Mouse (Mus musculus) liver, embryonic 11.5 days (tissue): ENCODE results near the gene Tuft1. TPM values are rescaled to one million over a fixed set of nuclear protein-coding genes. Genes with fewer than 3 reads are reported as not detected.
"Not testable (repeated sequence)": the region's sequence is repeated elsewhere in the genome, so short reads cannot be mapped to it uniquely, and the experiment has no call there.

Experiments
- ATAC-seq: fragments of 200-750 bp; cut with Nextera tagmentation; replicated peaks from 2 replicates; pipeline ENCODE4 v1.8.0; 2017; ENCODE audit warnings: moderate number of reproducible peaks, mild to moderate bottlenecking, moderate TSS enrichment, moderate library complexity; ENCODE audit not compliant: low FRiP score
- DNase-seq: peaks from one replicate; pipeline ENCODE4 v3.0.0-alpha.2; 2017; ENCODE audit warnings: low spot score
- H3K27ac ChIP-seq: fragments of 300-500 bp; sonication (generic); 2 replicates; pipeline ENCODE4 v1.5.1; 2014; ENCODE audit warnings: mild to moderate bottlenecking, low read depth, low read length, control low read depth
- H3K27me3 ChIP-seq: fragments of 300-500 bp; sonication (generic); replicated peaks from 2 replicates; pipeline ENCODE4 v1.6.1; 2014; ENCODE audit warnings: low read length, mixed read lengths; ENCODE audit not compliant: control insufficient read depth, insufficient read depth
- H3K36me3 ChIP-seq: fragments of 300-500 bp; sonication (generic); 2 replicates; pipeline ENCODE4 v1.6.1; 2014; ENCODE audit warnings: mild to moderate bottlenecking, low read length, moderate library complexity, mixed read lengths; ENCODE audit not compliant: control insufficient read depth, insufficient read depth
- H3K4me1 ChIP-seq: fragments of 300-500 bp; sonication (generic); replicated peaks from 2 replicates; pipeline ENCODE4 v1.6.1; 2014; ENCODE audit warnings: low read length, mixed read lengths; ENCODE audit not compliant: control insufficient read depth, insufficient read depth
- H3K4me2 ChIP-seq: fragments of 300-500 bp; sonication (generic); 2 replicates; pipeline ENCODE4 v1.6.1; 2014; ENCODE audit warnings: mild to moderate bottlenecking, control low read depth, moderate library complexity
- H3K4me3 ChIP-seq: fragments of 300-500 bp; sonication (generic); 2 replicates; pipeline ENCODE4 v1.5.1; 2014; ENCODE audit warnings: low read depth, low read length, control low read depth
- H3K9ac ChIP-seq: fragments of 300-500 bp; sonication (generic); 2 replicates; pipeline ENCODE4 v1.6.1; 2014; ENCODE audit warnings: low read depth, low read length, control low read depth
- H3K9me3 ChIP-seq: fragments of 300-500 bp; sonication (generic); 2 replicates; pipeline ENCODE4 v1.6.1; 2016; ENCODE audit warnings: low read length, inconsistent platforms, mixed read lengths; ENCODE audit not compliant: control insufficient read depth
- WGBS: fragments of 180-500 bp; shearing (Covaris S2); extraction: QIAGEN DNeasy Blood & Tissue Kit; methylation state at CpG from one replicate; pipeline ENCODE4 v1.1.7; 2014; 5-methylcytosine and 5-hydroxymethylcytosine counted together
- polyA plus RNA-seq: library from polyadenylated mRNA; unstranded; fragments of >200 nt; fragmentation: Nextera tagmentation; extraction: Ambion mirVana; gene quantifications from 2 replicates; pipeline ENCODE4 v1.2.1, GENCODE M21; 2014

Gene Tuft1
- polyA plus RNA-seq, 1 experiment from 2014 or later: 8.8 TPM

GRCm38 (mm10) chr3:94679351-94679841 lies 20.7 kb upstream of the Tuft1 start:
- DNase-seq (no peak), ATAC-seq (peak; percentile 30; the same call in 1 of the 2 replicates)
- no peaks in the 10 kb centered on the region for H3K9me3 ChIP-seq
- H3K27me3 ChIP-seq: no peaks in the 10 kb centered on the region
- H3K36me3 ChIP-seq: no peaks in the 10 kb centered on the region
- peaks cover 5% of the 10 kb centered on the region; the same call in 1 of the 2 replicates for H3K4me1 ChIP-seq
- WGBS: 75% methylated on average over 8 of the region's 8 CpGs
- H3K9ac ChIP-seq: no peak overlapping the region
- H3K27ac ChIP-seq: no peak overlapping the region
- H3K4me3 ChIP-seq: no peak overlapping the region
- no peak overlapping the region for H3K4me2 ChIP-seq

DNA sequence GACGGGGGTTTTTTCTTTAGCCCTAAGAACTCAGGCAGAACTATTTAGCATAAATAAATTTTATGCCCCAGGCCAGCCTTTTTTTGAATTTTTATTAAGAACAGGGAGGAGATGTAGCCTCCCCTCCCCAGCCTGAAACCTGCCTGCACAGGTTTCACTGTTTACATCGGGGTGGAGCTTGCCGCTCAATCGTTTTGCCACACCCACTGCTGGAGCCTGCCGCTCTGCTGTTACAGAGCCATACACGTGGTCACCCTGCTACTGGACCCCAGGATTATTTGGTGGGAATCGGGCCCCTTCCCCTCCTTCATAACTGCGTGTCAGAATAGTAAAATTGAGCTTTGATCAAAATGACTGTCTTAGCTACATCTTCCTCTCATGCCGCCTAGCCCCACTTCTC lies 16.4 kb upstream of the Tuft1 start:
- H3K4me3 ChIP-seq, DNase-seq, H3K9ac ChIP-seq, H3K4me2 ChIP-seq, H3K4me1 ChIP-seq, H3K9me3 ChIP-seq, ATAC-seq, H3K36me3 ChIP-seq, H3K27ac ChIP-seq, H3K27me3 ChIP-seq: not testable (repeated sequence)
- 71% methylated on average over 9 of the region's 9 CpGs for WGBS

DNA sequence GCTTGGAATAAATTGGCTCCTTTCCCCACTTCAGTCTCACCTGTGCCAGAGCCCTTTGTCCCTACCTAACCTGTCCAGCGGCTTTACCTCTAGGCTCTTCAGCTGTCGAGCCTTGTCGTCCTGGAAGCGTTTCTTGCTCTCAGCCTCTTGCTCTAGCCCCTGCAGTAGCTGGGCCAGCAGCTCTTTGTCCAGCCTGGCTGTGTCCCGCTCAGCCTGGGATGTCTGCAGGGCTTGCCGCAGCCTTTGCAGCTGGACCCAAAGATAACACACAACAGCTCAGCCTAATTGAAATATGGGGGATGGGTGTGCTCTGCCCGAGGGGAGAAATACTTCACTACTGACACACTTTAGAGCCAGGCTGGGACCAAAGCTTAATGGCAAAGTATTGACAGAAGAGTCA lies 7.2 kb upstream of the Tuft1 start:
- 15% methylated on average over 7 of the region's 7 CpGs for whole genome bisulfite sequencing
- not testable (repeated sequence) for H3K4me1 ChIP-seq, H3K27me3 ChIP-seq, H3K4me3 ChIP-seq, H3K9me3 ChIP-seq, H3K9ac ChIP-seq, H3K36me3 ChIP-seq
- Histone ChIP-seq H3K4me2 (peak overlapping the region; percentile 43), H3K27ac (peak overlapping the region; percentile 70; the same call in 1 of the 2 replicates)
- DNase-seq (peak; percentile 45), ATAC-seq (peak; percentile 90)

DNA sequence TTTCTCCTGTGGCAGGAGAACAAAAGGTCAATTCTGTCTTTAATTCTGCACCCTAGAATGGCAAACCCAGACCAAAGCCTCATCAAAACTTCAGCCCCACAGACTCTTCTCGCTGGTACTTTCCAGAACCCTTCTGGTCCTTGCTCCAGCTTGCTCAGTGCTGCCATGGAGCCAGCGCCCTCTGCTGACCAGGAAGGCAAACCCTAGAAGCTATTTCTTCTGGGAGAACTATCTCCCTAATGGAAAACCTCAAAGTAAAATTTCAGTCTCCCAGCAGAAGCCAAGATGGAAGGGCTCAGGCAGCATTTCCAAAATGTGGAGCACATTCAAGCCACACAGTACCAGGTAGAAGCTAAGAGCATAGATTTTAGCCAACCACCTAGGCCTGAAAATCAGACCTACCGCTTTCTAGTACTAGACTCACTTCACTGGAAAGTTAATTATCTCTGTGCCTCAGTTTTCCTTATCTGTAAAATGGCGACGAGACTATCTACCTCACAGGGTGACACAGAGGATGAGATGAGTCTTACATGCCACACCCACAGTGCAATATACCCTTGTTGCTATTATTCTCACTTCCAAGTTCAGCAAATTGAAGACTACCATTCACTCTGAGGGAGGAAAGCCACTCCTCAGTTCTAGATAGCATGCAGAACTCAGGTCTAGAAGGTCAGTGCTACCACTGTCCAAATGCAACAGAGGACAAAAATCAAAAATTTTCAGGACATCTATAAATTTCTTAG lies 6.6 kb upstream of the Tuft1 start:
- peak; percentile 76 for ATAC-seq
- H3K27ac ChIP-seq: peak overlapping the region; percentile 70; the same call in 1 of the 2 replicates
- H3K9me3 ChIP-seq, H3K4me3 ChIP-seq, H3K27me3 ChIP-seq, H3K4me1 ChIP-seq, H3K9ac ChIP-seq, H3K36me3 ChIP-seq, DNase-seq: not testable (repeated sequence)
- WGBS: 44% methylated on average over 3 of the region's 5 CpGs
- peak overlapping the region; percentile 43 for H3K4me2 ChIP-seq

DNA sequence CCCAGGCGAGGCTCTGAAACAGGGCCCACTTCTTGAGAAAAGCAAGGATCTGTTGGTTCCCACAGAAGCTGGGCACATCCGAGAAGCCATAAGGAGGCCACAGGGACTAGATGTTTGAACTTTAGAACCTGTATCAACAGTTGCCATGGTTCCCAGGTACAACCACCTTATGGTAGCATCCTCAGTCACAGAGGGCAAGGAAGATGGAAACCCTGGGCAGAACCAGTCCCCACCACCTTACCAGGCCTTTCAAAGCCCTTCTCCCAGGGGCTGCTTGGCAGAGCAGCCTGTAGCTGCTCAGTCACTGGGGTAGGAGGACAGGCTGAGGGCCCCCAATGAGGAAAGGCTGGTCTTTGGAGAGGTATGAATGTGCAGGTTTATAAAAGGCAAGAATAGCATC lies 2.2 kb upstream of the Tuft1 start:
- not testable (repeated sequence) for H3K9me3 ChIP-seq, H3K4me1 ChIP-seq, H3K4me2 ChIP-seq, DNase-seq, H3K27me3 ChIP-seq, ATAC-seq, H3K27ac ChIP-seq, H3K9ac ChIP-seq, H3K4me3 ChIP-seq, H3K36me3 ChIP-seq
- 86% methylated on average over 2 of the region's 2 CpGs for WGBS

GRCm38 (mm10) chr3:94659142-94659748 lies 573 bp upstream of the Tuft1 start:
- not testable (repeated sequence) for H3K9ac ChIP-seq, DNase-seq, H3K27me3 ChIP-seq, H3K9me3 ChIP-seq, H3K36me3 ChIP-seq, H3K4me1 ChIP-seq
- Histone ChIP-seq H3K4me3 (peak overlapping the region; percentile 31), H3K27ac (peak overlapping the region; percentile 21; the same call in 1 of the 2 replicates), H3K4me2 (peak overlapping the region; percentile 65)
- peak; percentile 78 for ATAC-seq
- 22% methylated on average over 8 of the region's 10 CpGs for WGBS

GRCm38 (mm10) chr3:94657852-94658739 lies 576 bp downstream of the Tuft1 start:
- not testable (repeated sequence) for H3K27me3 ChIP-seq, ATAC-seq, H3K27ac ChIP-seq, H3K9me3 ChIP-seq, H3K36me3 ChIP-seq, H3K4me1 ChIP-seq, DNase-seq
- Histone ChIP-seq H3K4me2 (peak overlapping the region; percentile 88), H3K9ac (peak overlapping the region; percentile 69), H3K4me3 (peak overlapping the region; percentile 54)
- WGBS: 5% methylated on average over 22 of the region's 47 CpGs

DNA sequence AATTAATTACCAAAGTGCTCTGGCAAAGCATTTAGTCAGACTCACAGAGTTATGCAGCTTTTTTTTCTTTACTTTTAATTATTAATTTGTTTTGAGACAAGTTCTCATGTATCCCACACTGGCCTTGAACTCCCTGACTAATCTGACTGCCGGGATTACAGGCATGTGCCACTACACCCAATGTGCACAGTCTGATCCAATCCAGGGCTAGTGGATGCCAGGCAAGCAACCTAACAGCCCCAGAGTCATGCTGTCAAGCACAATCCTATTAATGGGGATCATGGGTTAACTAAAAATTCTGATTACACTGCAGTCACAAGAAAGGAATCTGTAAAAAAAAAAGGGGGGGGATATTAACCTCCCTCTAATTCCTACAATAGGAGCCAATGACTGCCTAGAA lies 4.7 kb downstream of the Tuft1 start:
- ATAC-seq, H3K9ac ChIP-seq, DNase-seq, H3K4me3 ChIP-seq, H3K36me3 ChIP-seq, H3K9me3 ChIP-seq, H3K27me3 ChIP-seq, H3K4me2 ChIP-seq, H3K27ac ChIP-seq: not testable (repeated sequence)
- 74% methylated on average over 1 of the region's 1 CpGs for WGBS
- H3K4me1 ChIP-seq: peaks cover 14% of the 10 kb centered on the region
